Comparison of ENCODE assay signal across 28 mouse cellular contexts in genomic region chr9:44562936-44563335, GRCm38 (mm10). TPM values are rescaled to one million over a fixed set of nuclear protein-coding genes. Genes with fewer than 3 reads are reported as not detected.
A peak's percentile ranks its signal among the peaks of the same experiment; 100 is the strongest.
DNase-seq lines count a peak whose midpoint lies in the region; ATAC-seq and TF ChIP-seq lines count a peak whose summit lies in the region.
"Had no signal": no experiment of that assay in that cellular context is flagged by ENCODE, and none has a peak within 500 bp of the region (broad histone marks: within the 10 kb centered on the region; RNA-seq: fewer than 3 reads in every experiment).

No protein-coding gene starts in this region.

- 42% methylated on average over 12 of the region's 12 CpGs for whole genome bisulfite sequencing in lung, postnatal 0 days

- intact Hi-C loops in heart, postnatal 36 days (cut with DNase I) = no loop called here

- no peak overlapping the region for H3K27ac ChIP-seq in lung, postnatal 0 days (ENCODE audit: low read length)
- H3K27ac ChIP-seq: forebrain, embryonic 10.5 days; hindbrain, embryonic 13.5 days; layer of hippocampus, adult 2 months; limb, embryonic 15.5 days; midbrain, embryonic 15.5 days; neural tube, embryonic 15.5 days had no signal

- H3K27me3 ChIP-seq in lung, postnatal 0 days (replicated peaks; ENCODE audit: insufficient read depth, low read length) = no peaks in the 10 kb centered on the region
- H3K27me3 ChIP-seq: heart, embryonic 12.5 days; hindbrain, embryonic 13.5 days; limb, embryonic 15.5 days; midbrain, embryonic 15.5 days; neural tube, embryonic 15.5 days had no signal

- TF ChIP-seq EP300 in lung, postnatal 0 days (IDR thresholded peaks at IDR 0.05) = no peak

- peak; percentile 23 for DNase-seq in lung, postnatal 0 days (ENCODE audit: low spot score)
- no peak for DNase-seq in lung, postnatal 36 days
- peak; percentile 33 for DNase-seq in ES-CJ7 (ENCODE audit: low read depth, low spot score)
- DNase-seq in induced T-regulatory cell, adult 2 months (ENCODE audit: low read depth) = peak; percentile 89
- no peak for DNase-seq in neural tube, embryonic 10.5 days (ENCODE audit: extremely low spot score, low spot score)
- no peak for DNase-seq in frontal cortex, postnatal 10 days (ENCODE audit: low spot score in 2 of 2)
- no peak for DNase-seq in heart, postnatal 36 days
- DNase-seq: adrenal gland, adult 2 months; cerebellum, adult 11-12 months; cerebellum, postnatal 14 days; gastrocnemius, postnatal 25 days; heart, adult 18-20 months; heart, postnatal 10 days; kidney, adult 8-10 months; kidney, postnatal 14 days; lung, embryonic 14.5 days; lung, postnatal 4 days had no signal

- TF ChIP-seq CTCF in lung, postnatal 0 days (IDR thresholded peaks at IDR 0.05) = no peak

- H3K4me2 ChIP-seq in lung, postnatal 0 days (replicated peaks; ENCODE audit: low read depth, low read length) = no peak overlapping the region
- H3K4me2 ChIP-seq: heart, embryonic 12.5 days; hindbrain, embryonic 13.5 days; limb, embryonic 15.5 days; lung, embryonic 14.5 days; midbrain, embryonic 15.5 days; neural tube, embryonic 15.5 days had no signal

- H3K9ac ChIP-seq in lung, postnatal 0 days (replicated peaks; ENCODE audit: low read depth) = no peak overlapping the region
- H3K9ac ChIP-seq: heart, embryonic 12.5 days; hindbrain, embryonic 13.5 days; limb, embryonic 15.5 days; lung, embryonic 14.5 days; midbrain, embryonic 15.5 days; neural tube, embryonic 15.5 days had no signal

- H3K4me1 ChIP-seq in lung, postnatal 0 days (ENCODE audit: insufficient read depth, low read depth, low read length) = no peaks in the 10 kb centered on the region
- H3K4me1 ChIP-seq: limb, embryonic 15.5 days; midbrain, embryonic 15.5 days had no signal

- H3K36me3 ChIP-seq in lung, postnatal 0 days (ENCODE audit: insufficient read depth, low read length) = no peaks in the 10 kb centered on the region
- H3K36me3 ChIP-seq: forebrain, embryonic 10.5 days; heart, embryonic 12.5 days; hindbrain, embryonic 13.5 days; limb, embryonic 15.5 days; midbrain, embryonic 15.5 days; neural tube, embryonic 15.5 days had no signal

- H3K9me3 ChIP-seq in lung, postnatal 0 days (ENCODE audit: low read length) = no peaks in the 10 kb centered on the region
- H3K9me3 ChIP-seq: forebrain, embryonic 10.5 days; heart, embryonic 12.5 days; hindbrain, embryonic 13.5 days; limb, embryonic 15.5 days; midbrain, embryonic 15.5 days; neural tube, embryonic 15.5 days had no signal

- H3K4me3 ChIP-seq in lung, postnatal 0 days (ENCODE audit: low read depth, low read length) = no peak overlapping the region
- H3K4me3 ChIP-seq: forebrain, embryonic 10.5 days; heart, embryonic 12.5 days; hindbrain, embryonic 13.5 days; layer of hippocampus, adult 2 months; limb, embryonic 15.5 days; midbrain, embryonic 15.5 days; myocyte; neural tube, embryonic 15.5 days had no signal

- no peak for ATAC-seq in lung, postnatal 0 days
- peak; percentile 65 for ATAC-seq in neutrophil, adult 5-6 weeks (ENCODE audit: extremely low read depth, insufficient number of reproducible peaks, low FRiP score, poor library complexity, severe bottlenecking)
- ATAC-seq: forebrain, embryonic 16.5 days; midbrain, embryonic 15.5 days had no signal

RNA-seq across cellular contexts. Expression of gene Cxcr5, which starts 1.3 kb away (rescaled TPM):
- 0.17 TPM in 2 replicates for polyA plus RNA-seq in lung, postnatal 0 days (2015; fragmentation: Nextera tagmentation; extraction: Ambion mirVana)
- 207 and 222 TPM in 2 replicates for total RNA-seq in neutrophil, adult 5-6 weeks (2017)
- total RNA-seq in heart, postnatal 36 days (2021) = under 1 TPM; 0.22 to 0.47 TPM
- total RNA-seq: gastrocnemius, postnatal 25 days; layer of hippocampus, adult 2 months; left cerebral cortex, postnatal 36 days had no signal
- polyA plus RNA-seq: forebrain, embryonic 16.5 days; heart, embryonic 12.5 days; lung, embryonic 14.5 days; midbrain, embryonic 15.5 days; neural tube, embryonic 15.5 days had no signal

RNA-seq across cellular contexts. Expression of gene Ddx6, which starts 41.8 kb away (rescaled TPM):
- 13.9 and 18.3 TPM in 2 replicates for polyA plus RNA-seq in lung, postnatal 0 days (2015; fragmentation: Nextera tagmentation; extraction: Ambion mirVana)
- 301 and 311 TPM in 2 replicates for total RNA-seq in neutrophil, adult 5-6 weeks (2017)
- 10 to 100 TPM; 82.0 to 85.0 TPM for total RNA-seq in heart, postnatal 36 days (2021)

Comparison
In these comparisons a context has a peak if more than half of its experiments do, and no peak if none do; other contexts are left out.
1. DNase-seq: peak in lung, postnatal 0 days (single experiment), ES-CJ7 (single experiment) and induced T-regulatory cell, adult 2 months (single experiment); none in lung, postnatal 36 days (single experiment), neural tube, embryonic 10.5 days (single experiment), frontal cortex, postnatal 10 days (0 of 2) and heart, postnatal 36 days (0 of 2).
2. RNA of gene Cxcr5, which starts 1.3 kb away (total RNA-seq): 207 to 222 TPM in neutrophil, adult 5-6 weeks; 0.22 to 0.47 TPM in heart, postnatal 36 days; every median in the first group is over 100 times any median in the second.